Mouse (Mus musculus): ENCODE data around the gene Oxgr1. TPM values are rescaled to one million over a fixed set of nuclear protein-coding genes. Genes with fewer than 3 reads are reported as not detected.

Oxgr1 gene
- not detected for polyA plus RNA-seq (2014; fragmentation: Illumina TruSeq; extraction: RNeasy Lipid Tissue Mini Kit (QIAGEN cat#74804); ENCODE audit: low read depth, low replicate concordance)

DNA sequence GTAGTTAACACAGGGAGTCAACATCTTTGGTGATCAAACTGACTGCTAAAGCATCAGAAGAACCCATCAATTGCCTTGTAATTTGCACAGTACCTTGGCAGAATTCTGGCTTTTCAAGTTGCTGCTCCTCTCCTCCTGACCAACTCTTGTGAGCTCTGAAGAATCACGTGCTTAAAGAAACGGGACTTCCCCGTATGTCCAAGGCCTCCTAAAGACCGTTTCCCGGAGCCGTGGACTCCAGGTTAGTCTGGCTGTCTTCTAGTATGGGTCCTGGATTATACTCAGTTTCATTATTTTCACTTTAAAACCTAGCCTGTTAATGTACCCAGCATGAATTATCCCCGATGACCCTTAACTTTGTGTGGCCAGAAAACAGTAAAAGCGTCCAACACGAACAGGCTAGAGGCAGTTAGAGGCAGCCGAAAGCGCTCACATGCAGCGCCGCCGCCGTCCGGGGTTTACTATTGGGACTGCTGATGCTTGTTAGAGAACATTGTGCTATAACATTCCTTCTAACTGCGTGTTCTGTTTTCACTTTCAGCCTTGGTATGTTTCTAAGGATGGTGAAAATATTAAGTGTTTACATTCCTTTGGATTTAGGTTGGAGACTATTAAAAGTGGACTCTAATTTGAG is at the start of gene Oxgr1:
Gene Oxgr1 (minus strand): TSS at position 249 of the 634 bp plus-strand sequence.

Other genes with a start within 250 kb of the Oxgr1 start
- 666 TPM for gene Mbnl2, start 233.2 kb upstream of the Oxgr1 start, polyA plus RNA-seq (2014; fragmentation: Illumina TruSeq; extraction: RNeasy Lipid Tissue Mini Kit (QIAGEN cat#74804); ENCODE audit: low read depth, low replicate concordance)